Mouse (Mus musculus) CD4-positive naive resting alpha-beta T cell, adult 57 days (primary cell): ENCODE results near the gene Vmn1r13. TPM values are rescaled to one million over a fixed set of nuclear protein-coding genes. Genes with fewer than 3 reads are reported as not detected.

Experiments
- total RNA-seq: library from RNA; stranded (reverse); gene quantifications from one replicate; pipeline ENCODE4 v1.2.4, GENCODE M21; 2023

The Vmn1r13 gene
- total RNA-seq: not detected

DNA sequence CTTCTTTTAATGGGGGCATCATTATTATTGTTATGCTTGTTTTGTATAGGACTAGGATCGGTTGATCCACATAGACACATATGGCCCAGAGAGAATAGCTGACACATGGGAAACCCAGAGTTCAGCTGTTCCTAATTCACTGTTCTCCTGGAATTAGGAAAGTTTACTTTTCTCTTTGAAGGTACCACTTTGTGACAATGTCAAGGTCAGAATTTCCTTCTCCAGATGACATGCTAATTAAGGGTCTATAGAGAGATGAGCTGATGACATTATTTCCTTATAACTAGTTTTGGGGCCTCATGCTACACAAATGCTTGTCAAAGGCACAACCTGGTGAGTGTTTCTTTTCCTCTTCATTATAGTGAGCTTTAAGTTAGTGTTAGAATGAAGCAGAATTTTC lies at the start of gene Vmn1r13:
Gene Vmn1r13, plus strand, starts transcription at position 301 of the 400 bp plus-strand sequence.

DNA sequence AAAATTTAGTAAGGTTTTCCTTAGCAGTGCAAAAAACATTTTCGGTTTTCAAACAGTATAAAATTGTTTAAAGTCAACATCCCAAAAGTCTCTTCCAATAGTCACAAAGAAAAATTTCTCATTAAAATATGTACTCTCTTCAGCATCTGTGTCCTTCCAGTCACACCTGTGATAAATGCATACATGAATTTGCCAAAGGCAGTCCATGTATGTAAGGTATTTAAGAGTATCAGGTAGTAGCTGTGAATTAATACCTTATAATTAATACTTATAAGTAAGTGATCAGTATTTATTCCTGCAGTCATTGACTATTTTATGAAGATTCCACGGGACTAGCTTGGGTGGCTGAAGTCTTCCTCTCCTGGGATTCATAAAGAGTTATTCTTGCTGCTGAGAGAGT lies 46.5 kb upstream of the Vmn1r13 start, which contains the start of gene Vmn1r12:
Gene Vmn1r12, plus strand, starts transcription at position 301 of the 400 bp plus-strand sequence.

DNA sequence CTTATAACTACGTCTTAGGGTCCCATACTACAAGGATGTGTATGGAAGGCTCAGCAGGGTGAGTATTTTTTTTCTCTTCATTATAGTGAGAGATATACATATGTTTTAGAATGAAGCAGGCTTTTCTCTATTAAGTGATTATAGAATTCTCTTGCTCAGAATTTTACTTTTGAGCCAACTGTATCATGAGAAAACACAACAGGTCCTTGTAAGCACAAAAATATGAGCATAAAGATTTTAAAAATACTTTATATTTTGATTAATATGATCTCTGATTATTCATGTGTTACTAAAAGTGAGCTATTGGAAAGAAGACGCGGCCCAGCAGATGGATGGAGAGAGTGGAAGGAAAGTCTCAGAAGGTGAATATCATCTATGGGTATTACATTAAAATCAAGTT lies 28.3 kb downstream of the Vmn1r13 start, which contains the start of gene Vmn1r14:
Gene Vmn1r14, plus strand, starts transcription at position 301 of the 400 bp plus-strand sequence.

DNA sequence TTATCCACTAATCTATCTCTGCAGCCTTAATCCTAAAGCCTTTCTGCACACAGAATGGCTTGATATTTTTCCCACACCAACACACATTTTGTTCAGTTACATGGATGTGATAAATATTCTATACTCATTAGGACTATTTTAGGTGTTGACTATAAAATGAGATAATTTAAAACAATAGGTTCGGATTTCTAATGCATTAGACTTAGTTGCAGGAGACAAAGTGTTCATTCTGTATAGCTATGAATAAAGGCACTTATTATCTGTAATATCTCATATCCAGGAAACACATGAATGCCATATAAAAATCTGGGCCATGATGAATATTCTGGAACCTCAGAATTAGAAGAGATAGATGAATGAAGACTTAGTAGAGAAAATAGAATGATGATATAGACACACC lies 54.6 kb downstream of the Vmn1r13 start, which contains the start of gene Vmn1r15:
Gene Vmn1r15, plus strand, starts transcription at position 301 of the 400 bp plus-strand sequence.

Other genes starting within 250 kb of the Vmn1r13 start
- not detected for gene Vmn1r5, start 233.0 kb upstream of the Vmn1r13 start, total RNA-seq
- not detected for gene Vmn1r6, start 206.0 kb upstream of the Vmn1r13 start, total RNA-seq
- not detected for gene Vmn1r7, start 178.0 kb upstream of the Vmn1r13 start, total RNA-seq
- gene Vmn1r8, start 171.0 kb upstream of the Vmn1r13 start, total RNA-seq: not detected
- gene Vmn1r9, start 136.5 kb upstream of the Vmn1r13 start, total RNA-seq: not detected
- not detected for gene Vmn1r10, start 93.8 kb upstream of the Vmn1r13 start, total RNA-seq
- gene Vmn1r11, start 69.8 kb upstream of the Vmn1r13 start, total RNA-seq: not detected
- 0.12 TPM for gene Vmn1r12, start 46.4 kb upstream of the Vmn1r13 start, total RNA-seq
- not detected for gene Vmn1r14, start 28.4 kb downstream of the Vmn1r13 start, total RNA-seq
- not detected for gene Vmn1r15, start 54.7 kb downstream of the Vmn1r13 start, total RNA-seq
- gene Vmn1r16, start 126.2 kb downstream of the Vmn1r13 start, total RNA-seq: not detected
- gene Vmn1r17, start 160.4 kb downstream of the Vmn1r13 start, total RNA-seq: not detected
- not detected for gene Vmn1r18, start 192.5 kb downstream of the Vmn1r13 start, total RNA-seq
- gene Vmn1r19, start 200.5 kb downstream of the Vmn1r13 start, total RNA-seq: not detected
- gene Vmn1r20, start 225.6 kb downstream of the Vmn1r13 start, total RNA-seq: not detected